Mouse (Mus musculus) embryonic fibroblast, embryonic 13.5 days (primary cell): Measurements from ENCODE around the gene B3galt1.

Experiments used
- CTCF ChIP-seq: IDR thresholded peaks from 2 replicates; pipeline ENCODE4 v1.5.1; 2011; ENCODE audit warnings: mild to moderate bottlenecking, control low read depth, low read length, moderate library complexity, borderline replicate concordance; ENCODE audit not compliant: insufficient read depth
- POLR2A ChIP-seq: IDR thresholded peaks from 2 replicates; pipeline ENCODE4 v1.6.1; 2011; ENCODE audit warnings: low read depth, mild to moderate bottlenecking, control low read depth, low read length, moderate library complexity

GRCm38 (mm10) chr2:68005711-68006110 lies 440.0 kb downstream of the B3galt1 start:
- TF ChIP-seq CTCF (no peak), POLR2A (no peak)
